Mouse (Mus musculus) kidney, adult 2 months (tissue): ENCODE measurements around the gene Sh3gl1.

ENCODE experiments used
- CTCF ChIP-seq: fragments of 200-500 bp; conservative IDR thresholded peaks from 2 replicates; pipeline ENCODE4 v1.5.1; 2011; ENCODE audit warnings: low read depth, mild to moderate bottlenecking, control low read depth, low read length, moderate library complexity, mixed read lengths; ENCODE audit not compliant: insufficient read depth, insufficient read length
- POLR2A ChIP-seq: fragments of 200-500 bp; IDR thresholded peaks from one replicate; pipeline ENCODE4 v1.6.1; 2011; ENCODE audit warnings: low read depth, low read length, control low read depth

DNA sequence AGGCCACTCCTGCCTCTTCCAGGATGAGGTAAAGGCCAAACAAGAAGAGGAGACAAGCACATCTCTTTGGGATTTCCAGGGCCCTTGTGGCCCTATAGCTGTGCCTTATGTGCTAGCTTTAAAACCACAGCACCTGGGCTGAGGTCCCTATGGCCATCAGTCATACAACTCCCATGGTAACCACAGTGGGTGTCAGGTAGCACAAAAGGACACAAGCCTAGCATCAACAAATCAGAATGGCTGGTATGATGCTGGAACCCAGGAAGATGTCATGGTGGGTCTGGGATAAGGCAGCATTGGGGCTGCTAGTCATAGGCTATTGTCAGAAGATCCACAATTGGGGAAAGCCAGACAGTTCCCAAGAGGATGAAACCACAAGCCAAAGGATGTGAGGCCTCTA is 34.7 kb upstream of the Sh3gl1 start:
- no peak for TF ChIP-seq CTCF
- TF ChIP-seq POLR2A: no peak
